Mouse (Mus musculus): Measurements from ENCODE around the gene Prrg2. TPM values are rescaled to one million over a fixed set of nuclear protein-coding genes. Genes with fewer than 3 reads are reported as not detected.

Gene Prrg2
- polyA plus RNA-seq, 1 experiment from 2014 or later = 13.4 TPM

DNA sequence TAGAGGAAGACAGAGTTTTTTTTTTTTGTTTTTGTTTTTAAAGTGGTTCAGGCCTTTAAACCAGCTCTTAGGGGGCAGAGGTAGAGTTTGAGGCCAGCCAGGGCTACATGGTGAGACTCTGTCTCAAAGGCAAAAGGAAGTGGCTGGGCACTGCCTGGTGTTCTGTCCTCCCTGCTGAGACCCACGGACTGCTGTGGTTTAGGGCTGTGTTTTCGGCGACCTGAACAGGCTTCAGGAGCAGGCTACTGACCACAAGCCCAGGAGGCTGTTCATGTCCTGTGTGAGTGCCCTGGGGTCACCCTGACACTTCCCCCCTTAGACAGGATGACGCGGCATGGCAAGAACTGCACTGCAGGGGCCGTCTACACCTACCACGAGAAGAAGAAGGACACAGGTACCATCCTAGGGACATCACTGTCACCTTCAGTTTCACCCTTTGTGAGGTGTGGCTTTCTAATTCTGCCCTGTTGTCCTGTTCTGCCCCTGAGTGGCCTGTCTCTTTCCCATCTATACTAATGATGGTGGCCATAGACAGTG, 10.8 kb upstream of the Prrg2 start:
- Histone ChIP-seq H3K9ac (ENCODE audit: low read length) (no peak overlapping the region), H3K4me2 (ENCODE audit: low read length) (no peak overlapping the region), H3K36me3 (ENCODE audit: control insufficient read depth, insufficient read depth, low read length) (peaks cover 34% of the 10 kb centered on the region), H3K9me3 (replicated peaks; ENCODE audit: control insufficient read depth, low read length) (no peaks in the 10 kb centered on the region), H3K4me1 (ENCODE audit: control insufficient read depth, insufficient read depth, low read length) (no peaks in the 10 kb centered on the region), H3K27me3 (replicated peaks; ENCODE audit: control insufficient read depth, insufficient read depth, low read length) (no peaks in the 10 kb centered on the region), H3K4me3 (ENCODE audit: low read depth, low read length) (no peak overlapping the region), H3K27ac (ENCODE audit: low read depth, low read length) (no peak overlapping the region)
- ATAC-seq = no peak
- 87% methylated on average over 7 of the region's 7 CpGs for WGBS
- no peak for DNase-seq (ENCODE audit: low spot score)

DNA sequence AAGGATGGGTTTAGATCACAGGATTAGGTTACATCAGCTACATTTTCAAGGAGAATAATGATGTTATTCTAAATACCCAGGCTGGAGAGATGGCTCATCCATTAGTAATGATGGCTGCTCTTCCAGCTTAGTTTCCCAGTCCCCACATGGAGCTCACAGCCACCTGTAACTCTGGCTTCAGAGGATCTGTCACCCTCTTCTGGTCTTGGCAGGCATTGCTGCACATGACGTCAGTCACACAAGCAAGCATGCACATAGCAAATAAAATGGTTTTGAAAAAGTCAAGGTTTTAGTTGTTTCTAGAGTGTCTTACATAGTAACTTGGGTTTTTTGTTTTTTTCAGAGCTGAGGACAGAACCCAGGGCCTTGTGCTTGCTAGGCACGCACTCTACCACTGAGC, 9.8 kb upstream of the Prrg2 start:
- DNase-seq (ENCODE audit: low spot score) = peak; percentile 33
- H3K9ac ChIP-seq (ENCODE audit: low read length) = no peak overlapping the region
- H3K4me1 ChIP-seq (ENCODE audit: control insufficient read depth, insufficient read depth, low read length) = no peaks in the 10 kb centered on the region
- peaks cover 30% of the 10 kb centered on the region for H3K36me3 ChIP-seq (ENCODE audit: control insufficient read depth, insufficient read depth, low read length)
- 74% methylated on average over 2 of the region's 2 CpGs for WGBS
- H3K27ac ChIP-seq (ENCODE audit: low read depth, low read length) = no peak overlapping the region
- no peak for ATAC-seq
- no peaks in the 10 kb centered on the region for H3K27me3 ChIP-seq (replicated peaks; ENCODE audit: control insufficient read depth, insufficient read depth, low read length)
- no peaks in the 10 kb centered on the region for H3K9me3 ChIP-seq (replicated peaks; ENCODE audit: control insufficient read depth, low read length)
- no peak overlapping the region for H3K4me3 ChIP-seq (ENCODE audit: low read depth, low read length)
- H3K4me2 ChIP-seq (ENCODE audit: low read length) = no peak overlapping the region

DNA sequence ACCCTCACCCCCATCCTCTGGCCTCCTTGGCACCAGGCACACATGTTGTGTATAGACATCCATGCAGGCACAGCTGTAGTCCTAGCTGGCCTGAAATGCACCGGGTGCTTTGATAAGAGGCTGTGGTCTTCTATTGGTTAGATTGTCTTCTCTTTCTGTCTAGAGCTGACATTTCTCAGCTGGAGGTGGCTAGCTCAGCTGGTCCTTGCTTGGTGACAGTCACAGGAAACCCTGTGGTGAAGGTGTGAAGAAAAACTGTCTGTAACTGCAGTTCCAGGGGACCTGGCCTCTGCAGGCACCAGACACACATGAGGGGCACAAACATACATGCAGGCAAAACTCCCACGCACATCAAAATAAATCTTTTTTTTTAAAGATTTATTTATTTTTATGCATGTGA, 7.2 kb upstream of the Prrg2 start:
- DNase-seq (ENCODE audit: low spot score) (no peak), ATAC-seq (no peak)
- no peaks in the 10 kb centered on the region for H3K9me3 ChIP-seq (replicated peaks; ENCODE audit: control insufficient read depth, low read length)
- H3K36me3 ChIP-seq (ENCODE audit: control insufficient read depth, insufficient read depth, low read length) = peaks cover 8% of the 10 kb centered on the region; the same call in 1 of the 2 replicates
- H3K27ac ChIP-seq (ENCODE audit: low read depth, low read length) = no peak overlapping the region
- H3K4me3 ChIP-seq (ENCODE audit: low read depth, low read length) = no peak overlapping the region
- 93% methylated on average over 2 of the region's 2 CpGs for WGBS
- H3K27me3 ChIP-seq (replicated peaks; ENCODE audit: control insufficient read depth, insufficient read depth, low read length) = no peaks in the 10 kb centered on the region
- no peak overlapping the region for H3K9ac ChIP-seq (ENCODE audit: low read length)
- H3K4me2 ChIP-seq (ENCODE audit: low read length) = no peak overlapping the region
- no peaks in the 10 kb centered on the region for H3K4me1 ChIP-seq (ENCODE audit: control insufficient read depth, insufficient read depth, low read length)

DNA sequence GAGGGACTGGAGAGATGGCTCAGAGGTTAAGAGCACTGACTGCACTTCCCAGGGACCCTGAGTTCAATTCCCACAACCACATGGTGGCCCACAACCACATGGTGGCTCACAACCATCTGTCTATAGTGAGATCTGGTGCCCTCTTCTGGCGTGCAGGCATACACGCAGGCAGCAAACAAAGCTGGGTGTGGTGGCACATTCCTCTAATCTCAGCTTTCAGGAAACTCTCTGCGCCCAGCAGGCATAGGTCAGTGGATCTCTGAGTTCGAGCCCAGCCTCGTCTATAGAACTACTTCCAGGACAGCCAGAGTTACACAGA, 5.5 kb upstream of the Prrg2 start:
- Histone ChIP-seq H3K4me3 (ENCODE audit: low read depth, low read length) (no peak overlapping the region), H3K4me1 (ENCODE audit: control insufficient read depth, insufficient read depth, low read length) (no peaks in the 10 kb centered on the region), H3K9me3 (replicated peaks; ENCODE audit: control insufficient read depth, low read length) (no peaks in the 10 kb centered on the region), H3K4me2 (ENCODE audit: low read length) (no peak overlapping the region), H3K27me3 (replicated peaks; ENCODE audit: control insufficient read depth, insufficient read depth, low read length) (no peaks in the 10 kb centered on the region), H3K27ac (ENCODE audit: low read depth, low read length) (no peak overlapping the region), H3K9ac (ENCODE audit: low read length) (no peak overlapping the region), H3K36me3 (ENCODE audit: control insufficient read depth, insufficient read depth, low read length) (no peaks in the 10 kb centered on the region)
- DNase-seq (ENCODE audit: low spot score) (peak; percentile 53), ATAC-seq (0 out of 2 replicates have a peak, but pooled peaks have one; percentile 4)
- WGBS = 34% methylated on average over 5 of the region's 5 CpGs

DNA sequence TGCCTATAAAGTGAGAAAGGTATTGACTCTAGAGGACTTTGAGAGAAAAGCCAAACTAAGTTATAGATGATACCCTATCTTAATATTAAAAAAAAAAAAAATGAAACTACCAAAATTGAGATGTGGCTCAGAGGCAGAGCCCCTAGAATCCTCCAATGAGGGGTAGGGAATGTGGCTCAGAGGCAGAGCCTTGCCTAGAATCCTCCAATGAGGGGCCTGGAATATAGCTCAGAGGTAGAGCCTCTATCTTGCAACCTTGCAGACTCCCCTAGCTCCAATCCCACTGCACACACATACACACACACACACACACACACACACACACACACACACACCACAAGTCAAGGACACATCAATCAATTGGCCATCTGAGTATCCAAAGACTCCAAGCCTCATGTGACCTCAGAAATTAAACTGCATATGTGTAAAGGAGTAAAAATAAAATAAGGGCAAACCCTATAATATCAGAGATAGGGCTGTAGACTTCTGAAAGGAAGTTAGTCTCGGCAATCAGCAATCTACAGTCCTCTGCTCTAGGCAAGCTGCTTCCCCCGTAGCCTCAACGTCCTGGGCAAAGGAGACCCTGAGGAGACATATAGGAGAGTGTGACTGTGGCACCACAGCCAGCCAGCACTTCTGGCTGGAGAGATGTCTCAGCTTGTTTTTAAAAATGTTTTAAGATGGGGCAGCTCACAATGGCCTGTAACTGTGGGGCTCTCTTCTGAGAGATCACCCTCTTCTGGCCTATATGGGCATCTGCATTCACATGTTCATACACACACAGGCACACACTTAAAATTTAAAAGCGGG, 4.9 kb upstream of the Prrg2 start:
- Histone ChIP-seq H3K4me1 (ENCODE audit: control insufficient read depth, insufficient read depth, low read length) (no peaks in the 10 kb centered on the region), H3K9ac (ENCODE audit: low read length) (no peak overlapping the region), H3K36me3 (ENCODE audit: control insufficient read depth, insufficient read depth, low read length) (no peaks in the 10 kb centered on the region), H3K9me3 (replicated peaks; ENCODE audit: control insufficient read depth, low read length) (no peaks in the 10 kb centered on the region), H3K27me3 (replicated peaks; ENCODE audit: control insufficient read depth, insufficient read depth, low read length) (no peaks in the 10 kb centered on the region), H3K4me2 (ENCODE audit: low read length) (no peak overlapping the region), H3K27ac (ENCODE audit: low read depth, low read length) (no peak overlapping the region), H3K4me3 (ENCODE audit: low read depth, low read length) (no peak overlapping the region)
- ATAC-seq (0 out of 2 replicates have a peak, but pooled peaks have one; percentile 12), DNase-seq (ENCODE audit: low spot score) (no peak)
- 70% methylated on average over 4 of the region's 4 CpGs for WGBS

DNA sequence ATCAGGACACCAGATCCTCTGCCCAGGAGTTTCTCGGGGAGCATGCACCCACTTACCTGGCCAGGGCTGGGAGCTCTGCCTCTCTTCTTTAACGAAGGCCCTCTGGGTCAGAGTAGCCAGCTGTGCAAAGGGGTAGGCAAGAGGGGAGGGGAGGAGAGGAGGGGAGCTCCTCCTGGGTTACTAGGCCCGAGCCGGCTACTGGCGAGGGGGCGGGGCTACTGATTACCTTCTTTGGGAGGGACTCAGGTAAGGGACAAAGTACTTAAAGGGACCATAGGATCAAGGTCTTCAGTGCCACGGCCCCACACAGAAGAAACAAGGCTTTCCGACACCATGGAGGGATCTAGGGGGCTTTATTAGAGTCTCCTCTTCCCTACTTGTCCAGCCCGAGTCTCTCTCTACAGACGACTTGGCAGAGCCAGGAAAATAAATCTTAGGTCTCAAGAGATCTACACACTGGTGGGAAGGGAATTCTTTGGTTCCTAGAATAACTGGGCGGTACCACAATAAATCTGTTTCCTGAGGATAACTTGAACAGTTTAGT, 873 bp downstream of the Prrg2 start:
- peak overlapping the region; percentile 6; the same call in 1 of the 2 replicates for H3K9ac ChIP-seq (ENCODE audit: low read length)
- peak overlapping the region; percentile 49 for H3K4me3 ChIP-seq (ENCODE audit: low read depth, low read length)
- H3K4me2 ChIP-seq (ENCODE audit: low read length) = peak overlapping the region; percentile 61
- 17% methylated on average over 11 of the region's 11 CpGs for WGBS
- peaks cover 11% of the 10 kb centered on the region for H3K4me1 ChIP-seq (ENCODE audit: control insufficient read depth, insufficient read depth, low read length)
- no peaks in the 10 kb centered on the region for H3K9me3 ChIP-seq (replicated peaks; ENCODE audit: control insufficient read depth, low read length)
- ATAC-seq (no peak), DNase-seq (ENCODE audit: low spot score) (no peak)
- H3K27ac ChIP-seq (ENCODE audit: low read depth, low read length) = no peak overlapping the region
- no peaks in the 10 kb centered on the region for H3K36me3 ChIP-seq (ENCODE audit: control insufficient read depth, insufficient read depth, low read length)
- H3K27me3 ChIP-seq (replicated peaks; ENCODE audit: control insufficient read depth, insufficient read depth, low read length) = no peaks in the 10 kb centered on the region

DNA sequence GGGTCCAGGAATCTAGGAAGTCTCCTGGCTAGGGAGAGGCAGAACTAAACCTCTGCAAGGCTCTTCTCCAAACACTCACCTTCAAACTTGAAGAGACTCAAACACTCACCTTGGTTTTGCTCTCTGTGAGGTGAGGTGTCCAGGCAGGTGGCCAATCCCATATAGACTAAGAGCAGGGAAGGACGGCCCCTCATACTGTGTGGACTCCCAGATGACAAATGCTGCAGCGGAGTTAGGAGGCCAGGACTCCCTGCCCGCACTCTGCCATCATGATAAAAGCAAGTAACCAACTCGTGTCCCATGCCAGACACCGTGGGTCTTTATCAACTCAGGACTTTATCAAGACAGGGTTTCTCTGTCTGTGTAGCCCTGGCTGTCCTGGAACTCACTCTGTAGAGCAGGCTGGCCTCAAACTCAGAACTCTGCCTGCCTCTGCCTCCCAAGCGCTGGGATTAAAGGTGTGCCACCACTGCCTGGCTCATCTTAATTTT, 1.8 kb downstream of the Prrg2 start:
- H3K9me3 ChIP-seq (replicated peaks; ENCODE audit: control insufficient read depth, low read length) = no peaks in the 10 kb centered on the region
- H3K27me3 ChIP-seq (replicated peaks; ENCODE audit: control insufficient read depth, insufficient read depth, low read length) = no peaks in the 10 kb centered on the region
- no peak overlapping the region for H3K4me3 ChIP-seq (ENCODE audit: low read depth, low read length)
- H3K4me1 ChIP-seq (ENCODE audit: control insufficient read depth, insufficient read depth, low read length) = peaks cover 11% of the 10 kb centered on the region
- no peak overlapping the region for H3K9ac ChIP-seq (ENCODE audit: low read length)
- DNase-seq (ENCODE audit: low spot score) (no peak), ATAC-seq (no peak)
- H3K27ac ChIP-seq (ENCODE audit: low read depth, low read length) = no peak overlapping the region
- no peak overlapping the region for H3K4me2 ChIP-seq (ENCODE audit: low read length)
- WGBS = 87% methylated on average over 6 of the region's 6 CpGs
- no peaks in the 10 kb centered on the region for H3K36me3 ChIP-seq (ENCODE audit: control insufficient read depth, insufficient read depth, low read length)

DNA sequence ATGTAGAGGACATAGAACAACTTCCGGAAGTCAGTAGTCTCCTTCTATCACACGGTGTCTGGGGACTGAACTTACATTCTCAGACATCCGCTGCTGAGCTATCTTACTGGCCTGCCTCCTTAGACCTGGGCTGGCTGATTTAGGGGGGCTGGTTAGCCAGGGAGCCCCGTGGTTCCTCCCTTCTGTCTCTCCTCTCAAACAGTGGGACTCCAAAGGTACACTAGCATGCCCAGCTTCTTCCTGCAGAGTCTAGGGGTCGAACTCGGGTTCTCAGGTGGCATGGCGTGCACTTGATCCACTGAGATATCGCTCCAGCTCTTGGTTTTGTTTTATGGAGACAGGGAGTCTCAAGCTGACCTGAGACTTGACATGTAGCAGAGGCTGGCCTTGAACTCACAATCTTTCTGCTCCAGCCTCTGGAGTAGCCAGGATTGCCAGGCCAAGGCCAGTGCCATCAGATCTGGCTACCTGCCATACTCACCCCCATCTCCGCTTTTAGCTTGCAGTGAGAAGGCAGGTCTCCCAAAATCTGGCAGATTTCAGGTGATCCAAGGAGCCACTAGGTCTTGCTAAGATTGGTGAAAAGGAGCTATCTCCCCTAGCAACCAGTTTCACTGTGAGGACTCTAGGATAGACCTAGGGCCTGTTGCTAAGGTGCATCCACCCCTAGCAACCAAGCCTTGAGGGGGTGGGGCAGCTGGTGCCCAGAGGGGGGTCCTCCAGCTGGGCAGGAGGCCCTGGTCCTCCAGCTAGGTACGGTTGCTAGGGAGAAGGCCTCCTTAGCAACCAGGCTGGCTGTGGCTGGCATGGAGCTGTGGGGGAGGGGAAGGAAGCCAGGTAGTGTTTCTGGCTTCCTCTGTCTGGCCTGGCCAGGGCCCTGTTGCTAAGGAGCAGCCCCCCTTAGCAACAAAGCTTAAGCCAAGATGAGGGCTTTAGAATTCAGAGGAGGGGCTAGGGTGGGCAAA, 3.6 kb downstream of the Prrg2 start:
- H3K27me3 ChIP-seq (replicated peaks; ENCODE audit: control insufficient read depth, insufficient read depth, low read length) = no peaks in the 10 kb centered on the region
- H3K4me3 ChIP-seq (ENCODE audit: low read depth, low read length) = no peak overlapping the region
- peak overlapping the region; percentile 71 for H3K27ac ChIP-seq (ENCODE audit: low read depth, low read length)
- H3K4me1 ChIP-seq (ENCODE audit: control insufficient read depth, insufficient read depth, low read length) = peaks cover 11% of the 10 kb centered on the region
- no peak overlapping the region for H3K9ac ChIP-seq (ENCODE audit: low read length)
- no peaks in the 10 kb centered on the region for H3K9me3 ChIP-seq (replicated peaks; ENCODE audit: control insufficient read depth, low read length)
- H3K4me2 ChIP-seq (ENCODE audit: low read length) = 0 out of 2 replicates have a peak overlapping the region, but pooled peaks have one; percentile 1
- no peaks in the 10 kb centered on the region for H3K36me3 ChIP-seq (ENCODE audit: control insufficient read depth, insufficient read depth, low read length)
- ATAC-seq = no peak
- peak; percentile 46 for DNase-seq (ENCODE audit: low spot score)
- WGBS = 79% methylated on average over 10 of the region's 10 CpGs
